Mouse (Mus musculus) lung, postnatal 0 days (tissue): Measurements from ENCODE around the gene Vamp8.

ENCODE experiments used
- CTCF ChIP-seq: IDR thresholded peaks from 2 replicates; pipeline ENCODE4 v1.5.1; 2016; ENCODE audit warnings: antibody characterized with exemption, mild to moderate bottlenecking
- EP300 ChIP-seq: IDR thresholded peaks from 2 replicates; pipeline ENCODE4 v1.6.1; 2016; ENCODE audit warnings: antibody characterized with exemption, mild to moderate bottlenecking, control low read depth

GRCm38 (mm10) chr6:72383142-72383820, 7.2 kb downstream of the Vamp8 start:
- TF ChIP-seq CTCF (no peak), EP300 (no peak)
